Mouse (Mus musculus): ENCODE measurements around the gene Trp53rka.

Gene Trp53rka

DNA sequence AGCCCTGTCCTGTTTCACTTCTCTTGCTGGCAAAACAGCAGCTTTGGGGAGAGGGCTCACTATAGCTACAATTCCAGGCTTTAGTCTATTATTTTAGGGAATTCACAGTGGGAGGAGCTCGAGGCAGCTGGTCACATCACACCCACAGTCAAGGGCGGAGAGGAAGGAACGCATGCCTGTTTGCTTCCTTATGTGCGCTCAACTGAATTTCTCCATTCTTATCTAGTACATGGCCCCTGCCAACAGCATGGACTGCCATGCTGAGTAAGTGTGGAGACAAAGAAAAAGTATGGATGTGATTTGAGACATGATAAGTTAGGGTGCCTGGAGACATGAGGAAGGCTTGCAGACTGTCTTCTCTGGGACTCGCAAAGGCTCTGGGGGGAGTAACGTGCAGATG lies 9.0 kb downstream of the Trp53rka start:
- DNase-seq = no peak

- DNase-seq = no peak
Observed at GRCm38 (mm10) chr2:165482003-165482402, 11.1 kb downstream of the Trp53rka start.

DNA sequence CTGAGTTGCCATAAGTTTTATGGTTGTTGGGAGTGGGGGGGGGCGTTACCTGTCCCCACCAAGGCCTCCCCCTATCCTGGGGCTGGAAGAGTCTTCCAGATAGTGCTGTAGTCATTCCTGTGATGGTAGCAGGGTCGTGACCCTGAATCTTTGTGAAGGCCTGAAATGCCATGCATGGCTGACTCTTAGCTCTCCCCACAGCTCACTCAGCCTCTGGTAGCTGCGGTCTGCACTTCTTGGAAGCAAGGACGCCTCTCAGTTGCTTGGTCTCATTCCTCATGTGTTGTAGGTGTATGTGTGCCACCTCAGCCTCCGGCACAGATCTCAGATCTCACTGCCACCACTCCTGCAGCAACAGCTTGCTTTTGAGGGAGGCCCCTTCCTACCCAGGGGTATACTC lies 17.3 kb downstream of the Trp53rka start:
- no peak for DNase-seq

DNA sequence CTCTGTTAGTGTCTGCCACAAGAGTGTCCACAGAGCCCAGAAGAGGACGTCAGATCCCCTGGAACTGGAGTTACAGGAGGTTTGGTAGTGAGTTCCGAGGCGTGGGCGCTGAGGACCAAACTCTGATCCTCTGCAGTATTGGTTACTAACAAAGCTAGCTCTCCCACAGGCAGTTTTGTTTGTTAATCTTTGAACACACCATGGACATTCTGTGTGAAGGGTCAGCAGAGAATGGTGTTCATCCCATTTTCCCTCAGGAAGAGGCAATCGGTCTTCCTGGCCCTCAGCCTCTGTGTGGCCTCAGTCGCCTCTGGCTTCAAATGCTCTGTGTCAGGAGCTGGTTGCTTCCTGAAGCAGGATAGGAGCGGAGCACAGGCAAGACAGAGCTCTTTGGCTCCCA lies 17.7 kb downstream of the Trp53rka start:
- no peak for DNase-seq

DNA sequence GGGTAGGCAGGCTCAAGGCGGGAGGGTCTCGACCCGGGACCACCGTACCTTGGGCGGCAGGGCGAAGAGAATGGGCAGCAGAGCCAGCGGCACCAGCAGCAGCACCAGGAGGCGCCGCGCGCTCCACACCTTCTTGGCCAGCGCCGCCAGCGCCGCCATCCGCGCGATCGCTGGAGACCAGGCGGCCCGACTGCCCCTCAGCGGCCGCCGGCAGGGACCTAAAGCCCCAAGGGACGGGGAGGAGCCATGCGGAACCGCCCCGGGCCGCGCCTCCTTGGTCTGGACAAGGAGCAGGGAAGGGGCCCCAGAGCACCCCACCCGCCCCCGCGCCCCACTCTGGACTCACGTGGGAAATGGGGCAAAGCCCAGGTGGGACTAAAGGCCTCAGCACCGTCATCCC lies 20.1 kb downstream of the Trp53rka start, which contains the start of gene Slc13a3:
Gene Slc13a3 (minus strand): TSS at position 228 of the 400 bp plus-strand sequence.
- no peak for DNase-seq

DNA sequence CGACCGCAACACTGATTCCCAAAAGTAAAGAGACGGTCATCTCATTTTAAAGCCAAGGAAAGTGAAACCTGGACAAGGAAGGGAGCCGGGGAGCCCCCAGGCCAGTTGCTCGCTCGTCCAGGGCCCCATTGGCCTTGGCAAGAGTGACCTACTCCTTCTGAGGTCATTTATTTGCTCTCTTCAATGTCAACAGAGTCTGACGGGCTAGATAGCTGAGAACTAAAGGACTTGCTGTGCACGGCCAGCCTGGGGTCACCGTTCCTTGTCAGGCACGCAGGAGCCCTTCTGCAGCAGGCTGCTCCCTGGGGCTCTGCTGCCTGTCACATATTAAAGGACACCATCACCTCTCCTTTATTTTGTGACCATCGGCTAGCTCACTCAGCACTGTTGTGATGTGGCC lies 21.2 kb downstream of the Trp53rka start:
- no peak for DNase-seq

DNA sequence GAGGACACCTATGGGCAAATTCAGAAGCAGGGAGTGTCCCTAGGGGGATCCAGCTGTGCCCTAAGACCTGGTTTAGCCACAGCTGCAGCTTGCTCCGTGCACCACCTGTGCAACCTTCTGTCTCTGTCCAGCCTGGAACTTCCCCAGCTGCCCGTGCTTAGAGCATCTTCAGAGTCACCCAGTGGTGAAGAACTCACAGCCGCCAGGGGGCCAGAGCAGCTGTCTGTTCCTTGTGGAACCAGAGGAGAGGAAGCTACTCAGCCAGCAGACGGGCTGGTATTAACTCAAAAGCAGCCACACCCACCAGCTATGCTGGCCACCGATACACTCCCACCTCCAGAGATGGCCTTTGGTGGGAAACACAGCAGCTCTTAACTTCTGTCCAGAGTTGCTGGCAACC lies 23.0 kb downstream of the Trp53rka start:
- peak; percentile 14 to 32 for DNase-seq

GRCm38 (mm10) chr2:165467824-165468452 lies 25.2 kb downstream of the Trp53rka start:
- no peak for DNase-seq

GRCm38 (mm10) chr2:165459663-165460062 lies 33.5 kb downstream of the Trp53rka start:
- no peak for DNase-seq

DNA sequence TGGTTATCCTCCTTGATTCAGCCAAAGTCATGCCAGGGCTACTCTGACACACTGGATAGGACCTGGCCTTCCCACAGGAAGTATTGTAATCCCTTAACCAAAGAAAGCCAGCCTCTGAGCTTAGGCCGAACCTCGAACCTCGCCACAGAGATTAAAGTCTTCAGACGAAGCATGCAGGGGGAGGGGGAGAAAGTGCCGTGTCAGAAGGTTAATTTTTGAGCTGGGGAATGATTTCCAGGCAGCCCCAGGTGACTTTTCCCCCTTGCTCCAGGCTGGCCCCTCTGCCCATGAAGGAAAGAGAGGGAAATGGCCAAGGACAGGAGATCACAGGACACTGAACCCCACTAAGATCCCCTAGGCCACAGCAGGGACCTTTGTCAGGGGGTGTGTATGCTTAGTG lies 34.9 kb downstream of the Trp53rka start:
- no peak for DNase-seq

DNA sequence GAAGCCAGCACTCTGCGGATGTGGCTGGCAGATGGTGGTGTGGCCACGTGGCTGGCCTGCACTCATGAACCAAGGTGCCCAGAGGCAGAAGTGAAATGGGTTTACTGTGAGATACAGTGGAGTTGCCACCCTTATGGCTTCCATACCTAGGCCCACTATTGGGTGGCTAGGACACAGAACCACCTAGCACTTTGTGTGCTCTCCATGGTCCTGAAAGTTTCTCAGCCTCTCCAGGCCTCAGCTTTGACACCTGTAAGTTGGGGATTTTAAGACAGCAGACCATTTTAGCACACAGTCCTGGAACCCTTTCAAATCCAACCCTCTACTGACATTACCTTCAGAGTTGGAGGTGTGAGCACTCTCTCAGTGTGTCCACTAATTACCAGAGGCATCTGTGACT lies 36.4 kb downstream of the Trp53rka start:
- no peak for DNase-seq

- peak in 1 of 2 experiments; percentile 7 for DNase-seq
Observed at GRCm38 (mm10) chr2:165452730-165453693, 40.1 kb downstream of the Trp53rka start.

- no peak for DNase-seq
Observed at GRCm38 (mm10) chr2:165448475-165448874, 44.6 kb downstream of the Trp53rka start.

- no peak for DNase-seq
Observed at GRCm38 (mm10) chr2:165444861-165445260, 48.3 kb downstream of the Trp53rka start.

GRCm38 (mm10) chr2:165442981-165443380 lies 50.1 kb downstream of the Trp53rka start:
- DNase-seq = no peak

DNA sequence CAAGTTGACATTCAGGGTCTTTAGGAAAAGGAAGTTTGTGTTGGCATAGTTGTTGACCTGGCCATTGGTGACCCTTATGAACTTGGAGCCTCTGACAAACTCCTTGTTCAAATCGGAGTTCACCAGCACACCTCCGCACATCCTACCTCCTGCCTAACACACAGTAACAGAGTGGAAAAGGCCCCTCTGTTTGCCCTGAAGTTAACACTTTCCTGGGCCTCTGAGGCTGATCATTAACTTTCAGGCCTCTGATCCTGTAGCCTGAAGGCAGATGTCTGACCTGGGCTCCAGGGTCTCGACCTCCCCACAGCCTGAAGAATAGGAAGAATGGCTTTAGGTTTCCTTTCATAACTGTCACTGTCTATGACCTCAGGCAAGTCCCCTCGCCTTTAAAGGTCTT lies 51.5 kb downstream of the Trp53rka start:
- no peak for DNase-seq

Data from spleen, adult 18-20 months (tissue).